Mouse (Mus musculus) ovary, adult 18-20 months (tissue): ENCODE measurements around the gene Aldh3b2.

Experiments used
- DNase-seq: peaks from one replicate; pipeline ENCODE4 v3.0.0; 2022; ENCODE audit warnings: low spot score, mixed read lengths

The Aldh3b2 gene

DNA sequence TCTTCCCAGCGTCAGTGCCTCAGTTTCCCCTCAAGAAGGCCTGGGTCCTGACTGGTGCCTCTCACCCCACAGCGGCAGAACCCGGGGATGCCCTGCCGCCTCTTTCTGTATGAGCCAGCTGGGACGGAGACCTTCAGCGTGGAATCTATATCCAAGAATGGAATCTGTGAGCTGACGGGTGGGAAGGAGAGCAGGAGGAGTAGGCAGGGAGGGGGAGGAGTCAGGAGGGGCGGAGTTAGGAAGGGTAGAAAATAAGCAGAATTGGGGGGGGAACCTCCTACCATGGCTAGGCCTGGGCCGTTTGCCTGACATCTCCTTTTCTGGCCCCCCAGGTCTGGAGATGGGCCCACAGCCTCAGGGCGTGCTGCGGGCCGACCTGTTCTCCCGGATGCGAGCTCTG is 15.9 kb downstream of the Aldh3b2 start:
- DNase-seq: no peak

DNA sequence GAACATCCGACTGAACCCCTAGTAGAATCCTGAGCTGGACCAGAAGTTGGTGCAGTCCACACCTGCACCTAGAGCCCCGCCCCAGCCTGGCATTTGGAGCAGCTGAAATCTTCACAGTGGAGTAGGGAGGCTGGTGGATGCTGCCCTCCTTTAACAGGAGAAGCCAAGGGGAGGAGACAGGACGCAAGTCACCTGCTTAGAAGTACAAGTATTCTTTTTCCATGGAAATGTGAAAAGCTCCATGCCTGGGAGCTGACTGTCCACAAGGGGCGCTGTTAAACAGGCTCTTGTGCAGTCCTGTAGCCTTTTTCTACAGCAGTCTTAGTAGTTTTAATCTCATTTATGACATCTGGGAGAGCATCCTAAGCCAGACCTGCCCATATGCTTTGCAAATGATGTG is 16.6 kb downstream of the Aldh3b2 start:
- DNase-seq: no peak

DNA sequence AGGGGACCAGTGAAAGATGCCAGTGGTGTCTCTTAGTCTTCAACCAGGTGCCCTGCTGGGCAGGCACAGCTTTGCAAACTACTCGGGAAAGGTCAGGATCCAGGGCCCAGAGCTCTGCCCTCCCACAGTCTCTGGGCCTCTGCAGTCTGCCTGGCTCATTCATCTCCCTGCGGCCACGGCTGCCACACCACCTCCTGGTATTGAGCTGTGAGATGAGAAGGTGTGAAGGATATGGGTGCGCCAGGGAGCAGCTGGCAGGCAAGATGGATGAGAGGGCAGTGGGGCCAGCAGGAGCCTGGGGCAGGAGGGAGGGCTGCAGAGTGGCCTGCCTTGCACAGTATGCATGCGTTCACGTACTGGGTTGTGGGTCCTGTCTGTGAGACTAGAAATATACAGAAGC is 18.7 kb downstream of the Aldh3b2 start:
- no peak for DNase-seq

DNA sequence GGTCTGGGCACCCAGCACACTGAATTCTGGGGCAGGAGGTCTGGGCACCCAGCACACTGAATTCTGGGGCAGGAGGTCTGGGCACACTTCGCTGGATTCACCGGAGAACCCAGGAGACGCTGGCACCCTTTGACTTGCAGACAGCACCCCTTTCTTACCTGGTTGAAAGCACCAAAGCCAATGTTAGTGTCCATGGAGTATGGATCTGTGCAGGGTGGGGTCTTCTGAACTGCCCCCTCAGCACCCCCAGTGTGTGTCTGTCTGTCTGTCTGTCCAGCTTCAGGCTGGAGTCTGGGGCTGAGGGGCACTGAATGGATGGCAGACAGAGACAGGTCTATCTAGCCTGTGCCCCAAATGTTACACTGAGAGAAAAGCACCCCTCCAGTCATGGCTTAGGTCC is 19.4 kb downstream of the Aldh3b2 start:
- no peak for DNase-seq

DNA sequence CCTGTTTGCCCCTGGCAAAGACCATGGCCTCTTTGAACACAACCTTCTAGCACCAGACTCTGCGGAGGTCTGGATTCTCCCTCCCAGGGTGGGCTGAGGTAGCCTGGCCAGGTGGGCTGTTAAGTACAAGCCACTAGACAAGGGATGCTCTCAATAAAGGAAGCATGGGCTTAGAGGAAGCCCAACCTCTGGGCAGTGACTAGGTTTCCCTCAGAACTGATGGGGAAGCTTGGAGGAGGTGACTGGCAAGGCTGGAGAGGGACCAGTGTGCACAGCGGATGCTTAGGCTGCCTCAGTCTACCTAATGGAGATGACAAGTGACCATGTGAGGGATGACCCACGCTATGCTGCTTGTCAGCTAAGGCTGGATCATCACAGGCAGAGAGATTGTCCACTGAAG is 19.8 kb downstream of the Aldh3b2 start:
- no peak for DNase-seq

DNA sequence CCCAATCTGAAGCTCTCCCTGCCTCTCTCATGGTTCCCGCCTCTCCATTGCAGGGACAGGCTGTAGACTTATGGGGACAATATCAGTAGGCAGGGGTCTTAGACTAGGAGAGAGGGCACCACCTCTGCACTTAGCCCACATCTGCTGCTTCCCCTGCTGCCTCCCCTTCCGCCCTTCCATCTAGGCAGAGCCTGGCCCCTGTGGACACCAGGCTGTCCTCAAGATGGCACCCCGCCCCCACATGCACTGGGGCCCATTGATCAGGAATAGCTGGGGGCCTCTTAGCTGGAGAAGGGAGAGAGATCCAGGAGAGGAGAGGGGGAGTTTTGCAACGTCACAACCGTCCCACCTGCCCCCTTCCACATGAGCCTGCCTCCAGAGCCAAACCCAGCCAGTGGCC is 20.3 kb downstream of the Aldh3b2 start, which contains the start of gene Tbx10:
Gene Tbx10 (plus strand): TSS at position 337 of the 400 bp plus-strand sequence.
- no peak for DNase-seq

DNA sequence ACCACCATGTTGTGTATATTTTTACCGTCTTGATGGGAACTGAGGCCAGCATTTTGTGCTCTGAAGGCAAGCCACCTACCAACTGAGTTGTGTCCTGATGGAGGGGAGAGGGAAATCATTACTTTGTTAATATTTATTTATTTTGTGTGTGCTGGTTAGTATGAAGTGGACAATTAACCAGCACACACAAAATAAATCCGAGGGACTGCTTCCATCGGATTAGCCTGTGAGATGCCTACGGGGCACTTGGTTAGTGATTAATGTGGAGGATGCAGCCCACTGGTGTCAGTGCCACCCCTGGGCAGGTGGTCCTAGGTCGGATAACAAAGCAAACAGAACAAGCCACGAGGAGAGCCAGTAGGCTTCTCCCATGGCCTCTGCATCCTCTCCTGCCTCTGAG is 22.8 kb downstream of the Aldh3b2 start:
- DNase-seq: no peak

DNA sequence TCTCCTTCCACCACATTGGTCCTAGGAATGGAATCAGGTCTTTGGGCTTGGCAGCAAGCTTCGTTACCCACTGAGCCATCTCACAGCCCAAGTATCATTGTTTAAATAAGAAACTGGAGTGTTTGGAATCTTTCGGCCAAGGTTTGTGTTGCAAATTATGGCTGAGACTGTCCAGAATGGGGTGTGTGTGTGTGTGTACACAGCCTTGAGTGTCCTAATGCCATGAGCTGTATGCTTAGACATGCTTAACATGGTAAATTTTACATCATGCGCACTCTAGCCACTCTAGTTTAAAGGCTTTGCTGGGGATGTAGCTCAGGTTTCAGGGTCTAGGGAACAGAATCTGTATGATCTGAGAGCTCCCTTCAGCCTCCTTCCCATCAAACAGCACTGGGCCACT is 23.4 kb downstream of the Aldh3b2 start:
- DNase-seq: no peak

DNA sequence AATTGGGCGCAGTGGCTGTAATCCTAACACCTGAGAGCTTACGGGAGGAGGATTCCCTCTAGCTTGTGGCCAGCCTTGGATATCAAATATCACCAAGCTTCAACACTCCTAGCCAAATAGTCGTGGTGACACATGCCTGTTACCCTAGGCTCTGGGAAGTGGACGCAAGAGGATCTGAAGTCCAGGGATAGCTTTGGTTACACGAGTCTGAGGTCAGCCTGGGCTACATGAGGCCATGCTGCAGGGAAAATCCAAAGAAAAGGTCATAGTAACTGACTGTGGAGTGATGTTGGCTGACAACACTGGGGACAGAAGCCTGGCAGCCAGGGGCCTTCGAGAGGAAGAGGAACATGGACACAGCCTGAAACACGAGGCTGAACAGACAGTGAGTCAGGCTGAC is 24.0 kb downstream of the Aldh3b2 start:
- DNase-seq: no peak

DNA sequence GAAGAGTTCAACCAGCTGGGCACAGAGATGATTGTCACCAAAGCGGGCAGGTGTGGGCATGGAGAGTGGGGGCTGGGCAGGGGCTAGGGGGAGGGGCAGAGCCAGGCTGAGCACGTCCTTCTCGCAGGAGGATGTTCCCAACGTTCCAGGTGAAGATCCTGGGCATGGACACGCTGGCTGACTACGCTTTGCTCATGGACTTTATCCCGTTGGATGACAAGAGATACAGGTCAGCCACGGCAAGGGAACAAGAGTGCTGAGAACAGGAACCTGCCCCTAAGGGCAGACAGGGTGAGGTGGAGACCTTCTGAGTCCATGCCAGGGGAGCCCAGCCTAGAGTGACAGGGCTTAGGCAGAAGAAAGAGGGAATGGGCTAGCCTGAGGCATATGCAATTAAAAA is 24.6 kb downstream of the Aldh3b2 start:
- no peak for DNase-seq

DNA sequence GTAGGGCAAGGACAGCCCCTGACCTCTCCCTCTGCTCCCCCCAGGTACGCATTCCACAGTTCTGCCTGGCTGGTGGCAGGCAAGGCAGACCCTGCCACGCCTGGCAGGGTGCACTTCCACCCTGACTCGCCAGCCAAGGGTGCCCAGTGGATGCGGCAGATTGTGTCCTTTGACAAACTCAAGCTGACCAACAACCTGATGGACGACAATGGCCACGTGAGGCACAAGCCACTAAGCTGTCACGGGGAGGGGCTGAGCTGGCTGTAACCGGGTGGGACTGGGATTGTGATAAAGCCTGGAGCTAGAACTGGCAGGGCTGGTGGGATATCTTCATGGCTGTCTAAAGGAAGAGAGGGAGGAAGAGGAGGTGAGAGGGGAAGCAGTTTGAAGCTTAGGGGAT is 25.1 kb downstream of the Aldh3b2 start:
- DNase-seq: no peak

DNA sequence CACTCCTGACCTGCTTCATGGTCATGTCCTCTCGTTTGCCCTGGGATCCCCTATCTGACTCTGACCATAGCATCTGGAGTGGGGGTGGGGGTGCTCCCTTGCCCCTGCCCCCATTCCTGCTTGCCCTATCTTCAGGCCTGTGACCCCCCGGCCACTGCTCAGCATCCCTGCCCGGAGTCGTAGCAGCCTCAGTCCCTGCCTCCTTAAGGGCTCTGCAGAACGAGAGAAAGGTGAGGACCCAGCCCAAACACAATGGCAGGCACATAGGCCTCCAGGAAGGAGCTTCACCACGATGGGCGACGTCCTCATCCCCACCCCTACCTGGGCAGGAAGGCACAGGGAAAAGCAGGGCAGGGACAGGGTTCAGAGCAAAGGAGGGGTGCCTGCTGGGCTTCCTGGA is 26.2 kb downstream of the Aldh3b2 start:
- no peak for DNase-seq

DNA sequence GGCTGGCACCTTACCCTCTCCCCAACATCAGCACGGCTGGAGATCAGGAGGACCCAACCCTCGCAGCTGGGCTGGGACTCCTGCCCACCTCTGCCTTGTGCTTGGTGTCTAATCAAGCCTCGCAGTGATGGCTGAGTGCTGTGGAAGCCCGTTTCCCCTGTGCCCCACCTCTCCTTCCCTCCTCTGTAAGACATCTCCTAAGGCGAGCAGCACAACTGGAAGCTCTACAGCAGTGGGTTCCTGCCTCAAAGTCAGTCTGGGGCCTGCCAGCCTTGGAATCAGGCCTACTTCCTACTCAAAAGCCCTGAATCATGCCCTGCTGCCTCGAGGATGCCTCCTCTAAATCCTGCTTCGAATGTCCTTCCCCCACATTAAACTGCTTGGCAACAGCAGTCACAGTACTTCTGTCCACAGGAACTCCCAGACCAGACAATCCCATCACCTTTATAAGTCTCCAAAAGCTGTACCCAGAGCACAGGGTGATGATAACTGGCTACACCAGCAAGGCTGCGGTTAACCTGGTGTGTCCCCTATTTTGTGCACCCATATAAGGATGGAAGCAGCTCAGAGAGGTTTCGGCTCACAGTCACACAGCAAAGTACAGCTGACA is 27.1 kb downstream of the Aldh3b2 start:
- no peak for DNase-seq

DNA sequence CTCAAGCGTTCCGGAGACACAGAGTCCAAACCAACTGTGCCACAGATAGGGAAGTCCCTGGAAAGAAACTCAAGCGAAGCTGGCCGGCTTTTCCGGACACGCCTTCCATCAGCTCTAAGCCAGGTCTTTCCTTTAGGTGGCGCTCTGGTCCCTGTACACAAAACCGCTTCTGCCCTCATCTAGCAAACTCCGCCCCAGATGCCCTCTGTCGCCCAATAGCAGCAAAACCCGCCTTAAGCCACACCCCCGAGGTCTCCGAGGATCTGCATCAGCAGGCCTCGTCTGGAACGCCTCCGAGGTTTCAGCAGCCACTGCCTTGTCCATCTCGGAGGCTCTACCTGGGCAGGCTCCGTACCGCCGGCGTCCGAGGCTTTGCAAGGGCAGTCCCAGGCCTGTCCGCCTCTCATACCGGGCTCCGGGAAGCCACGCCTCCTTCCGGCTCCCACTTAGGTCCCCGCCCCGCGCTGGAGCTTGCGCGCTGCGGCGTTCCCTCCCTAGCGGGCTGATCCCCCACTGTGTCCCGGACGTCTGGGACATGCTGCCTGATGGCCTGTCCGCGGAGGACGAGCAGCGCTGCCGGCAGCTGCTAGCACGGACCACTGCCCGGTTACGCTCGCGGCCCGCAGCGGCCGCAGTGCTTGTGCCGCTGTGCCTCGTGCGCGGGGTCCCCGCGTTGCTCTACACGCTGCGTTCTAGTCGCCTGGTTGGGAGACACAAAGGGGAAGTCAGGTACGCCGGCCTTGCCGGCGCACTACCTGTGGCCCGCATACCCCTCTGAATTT is 28.2 kb downstream of the Aldh3b2 start, which contains the start of the genes Nudt8 and Gm49405:
Gene Nudt8 (plus strand): TSS at position 462 of the 782 bp plus-strand sequence.
Gene Gm49405 (plus strand): TSS at position 508 of the 782 bp plus-strand sequence.
- DNase-seq: peak; percentile 94

DNA sequence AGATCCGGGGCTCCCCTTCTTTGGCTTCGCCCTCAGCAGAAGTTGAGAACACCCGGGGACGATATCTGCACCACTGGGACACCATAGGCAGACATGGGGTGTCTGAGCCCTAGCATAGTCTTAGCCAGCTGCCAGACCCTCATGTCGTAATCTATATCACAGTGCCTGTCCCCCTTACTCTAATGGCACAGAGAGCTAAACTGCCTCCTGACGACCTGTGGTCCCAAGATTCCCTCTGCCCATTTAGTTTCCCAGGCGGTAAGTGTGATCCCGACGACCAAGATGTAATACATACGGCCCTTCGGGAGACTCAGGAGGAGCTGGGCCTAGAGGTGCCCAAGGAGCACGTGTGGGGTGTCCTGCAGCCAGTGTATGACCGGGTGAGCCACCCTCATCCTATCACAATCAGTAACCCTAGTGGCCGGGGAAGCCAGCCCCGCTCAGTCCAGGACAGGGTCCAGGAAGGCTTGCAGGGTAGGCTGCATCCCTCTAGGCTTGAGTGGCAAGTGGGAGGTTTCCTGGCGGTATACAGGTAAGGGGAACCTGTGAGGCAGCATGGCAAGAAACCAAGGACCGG is 28.9 kb downstream of the Aldh3b2 start:
- no peak for DNase-seq

DNA sequence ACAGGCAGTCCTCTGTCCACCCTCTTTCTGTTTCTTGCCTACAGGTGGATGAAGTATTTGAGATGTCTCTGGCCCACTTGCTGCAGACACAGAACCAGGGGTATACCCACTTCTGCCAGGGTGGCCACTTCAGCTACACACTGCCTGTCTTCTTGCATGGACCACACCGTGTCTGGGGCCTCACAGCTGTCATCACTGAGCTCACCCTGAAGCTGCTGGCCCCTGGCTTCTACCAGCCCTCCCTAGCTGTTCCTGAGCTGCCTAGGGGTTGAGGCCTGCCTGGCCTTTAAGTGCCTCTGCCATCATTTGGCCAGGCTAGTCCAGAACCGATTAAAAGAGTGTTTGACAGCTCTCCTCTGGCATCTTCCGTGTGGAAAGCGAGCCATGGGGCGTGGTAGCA is 29.6 kb downstream of the Aldh3b2 start:
- DNase-seq: no peak

DNA sequence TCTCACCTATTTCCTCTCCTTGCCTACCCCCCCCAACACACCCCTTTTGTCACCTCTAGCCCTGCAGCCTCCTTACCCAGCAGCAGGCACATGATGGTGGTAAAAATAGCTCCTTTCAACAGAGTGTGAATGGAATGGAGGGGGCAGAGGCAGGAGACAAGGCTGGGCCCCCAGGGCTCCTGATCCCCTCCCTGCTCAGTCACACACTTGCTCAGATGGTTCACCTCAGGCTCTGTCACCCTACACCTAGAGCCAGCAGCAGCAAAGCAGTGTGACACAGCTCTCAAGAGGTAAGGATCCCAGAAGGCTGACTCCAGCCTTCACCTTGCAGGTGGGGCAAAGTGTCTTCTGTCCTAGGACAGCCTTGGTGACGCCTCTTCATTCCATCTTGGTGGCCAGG is 31.0 kb downstream of the Aldh3b2 start, which contains the start of gene Doc2g:
Gene Doc2g (plus strand): TSS at position 202 of the 400 bp plus-strand sequence.
- no peak for DNase-seq

DNA sequence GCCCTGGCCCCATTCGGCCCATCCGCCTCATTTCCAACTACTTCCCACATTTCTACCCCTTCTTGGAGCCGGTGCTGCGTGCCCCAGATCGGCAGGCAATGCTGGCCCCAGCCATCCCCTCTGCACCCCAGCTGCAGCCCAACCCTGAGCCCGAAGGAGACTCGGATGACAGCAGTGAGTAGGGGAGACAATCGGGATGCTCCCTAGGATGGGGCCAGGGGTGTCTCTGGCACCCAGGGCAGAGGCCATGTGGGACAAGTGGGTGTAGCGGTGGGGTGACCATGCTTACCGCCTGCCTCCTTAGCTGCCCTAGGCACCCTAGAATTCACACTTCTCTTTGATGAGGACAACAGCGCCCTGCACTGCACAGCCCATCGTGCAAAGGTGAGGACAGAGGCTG is 31.5 kb downstream of the Aldh3b2 start:
- DNase-seq: no peak

DNA sequence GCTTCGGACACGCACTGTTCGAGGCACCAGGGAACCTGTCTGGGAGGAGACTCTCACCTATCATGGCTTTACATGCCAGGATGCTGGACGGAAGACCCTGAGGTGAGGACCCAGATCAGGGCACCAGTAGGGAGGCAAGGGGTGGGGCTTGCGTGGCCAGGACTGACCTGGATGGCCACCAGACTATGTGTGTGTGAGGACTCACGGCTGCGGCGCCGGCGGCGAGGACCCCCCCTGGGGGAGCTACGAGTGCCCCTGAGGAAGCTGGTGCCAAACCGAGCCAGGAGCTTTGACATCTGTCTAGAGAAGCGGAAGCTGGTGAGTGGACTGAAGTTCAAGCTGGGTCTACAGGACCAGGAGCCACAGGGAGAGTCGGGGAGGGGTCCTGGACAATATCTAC is 32.2 kb downstream of the Aldh3b2 start:
- no peak for DNase-seq

DNA sequence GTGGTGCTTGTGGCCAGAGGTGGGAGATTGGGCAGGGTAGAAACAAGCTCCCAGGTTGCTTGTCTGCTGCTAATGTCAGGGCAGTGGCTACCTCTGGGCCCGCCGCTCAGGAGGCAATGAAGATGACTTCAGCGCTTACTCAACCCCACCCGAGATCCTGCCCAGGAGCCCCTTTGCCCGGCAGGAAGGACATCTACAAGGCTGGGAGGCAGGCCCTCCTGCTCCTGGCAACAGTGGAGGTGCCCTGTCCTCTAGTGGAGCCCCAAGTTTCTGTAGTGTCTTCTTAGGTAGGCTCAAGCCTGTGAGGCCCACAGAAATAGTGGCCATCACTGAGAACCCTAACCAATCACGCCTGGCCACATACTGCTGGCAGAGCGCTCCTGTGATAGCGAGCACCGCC is 33.0 kb downstream of the Aldh3b2 start:
- no peak for DNase-seq

DNA sequence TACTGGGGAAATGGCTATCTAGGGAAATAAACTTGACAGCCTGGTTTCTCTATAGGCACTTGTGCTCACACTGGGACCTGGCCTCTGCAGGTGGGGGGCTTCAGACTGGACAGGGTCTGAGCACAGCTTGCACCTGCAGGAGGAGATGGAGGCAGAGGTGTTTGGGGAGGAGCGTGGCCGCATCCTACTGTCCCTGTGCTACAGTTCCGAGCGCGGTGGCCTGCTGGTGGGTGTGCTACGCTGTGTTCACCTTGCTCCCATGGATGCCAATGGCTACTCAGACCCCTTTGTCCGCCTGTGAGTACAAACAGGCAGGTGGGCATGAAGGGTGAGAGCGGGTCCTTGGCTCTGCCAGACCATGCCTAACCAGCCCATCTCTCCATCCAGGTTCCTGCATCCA is 33.8 kb downstream of the Aldh3b2 start:
- no peak for DNase-seq

DNA sequence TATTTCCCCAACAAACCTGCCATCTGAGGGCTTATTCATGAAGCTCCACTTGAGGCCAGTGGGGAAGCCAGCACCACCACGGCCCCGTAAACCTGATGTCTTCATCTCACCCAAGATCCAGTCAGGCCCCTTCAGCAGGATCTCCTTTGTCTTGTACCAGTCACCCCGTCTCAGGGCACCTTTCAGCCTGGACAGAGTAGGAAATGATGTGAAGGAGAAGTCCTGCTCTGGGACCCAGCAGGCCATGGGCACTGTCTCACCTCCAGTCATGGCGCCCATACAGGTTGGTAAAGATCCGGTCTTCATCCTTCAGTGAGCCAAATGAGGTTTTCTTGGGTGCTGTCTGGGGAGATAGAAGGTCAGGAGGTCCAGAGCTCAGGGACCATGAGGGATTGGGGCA is 39.0 kb downstream of the Aldh3b2 start:
- DNase-seq: no peak

DNA sequence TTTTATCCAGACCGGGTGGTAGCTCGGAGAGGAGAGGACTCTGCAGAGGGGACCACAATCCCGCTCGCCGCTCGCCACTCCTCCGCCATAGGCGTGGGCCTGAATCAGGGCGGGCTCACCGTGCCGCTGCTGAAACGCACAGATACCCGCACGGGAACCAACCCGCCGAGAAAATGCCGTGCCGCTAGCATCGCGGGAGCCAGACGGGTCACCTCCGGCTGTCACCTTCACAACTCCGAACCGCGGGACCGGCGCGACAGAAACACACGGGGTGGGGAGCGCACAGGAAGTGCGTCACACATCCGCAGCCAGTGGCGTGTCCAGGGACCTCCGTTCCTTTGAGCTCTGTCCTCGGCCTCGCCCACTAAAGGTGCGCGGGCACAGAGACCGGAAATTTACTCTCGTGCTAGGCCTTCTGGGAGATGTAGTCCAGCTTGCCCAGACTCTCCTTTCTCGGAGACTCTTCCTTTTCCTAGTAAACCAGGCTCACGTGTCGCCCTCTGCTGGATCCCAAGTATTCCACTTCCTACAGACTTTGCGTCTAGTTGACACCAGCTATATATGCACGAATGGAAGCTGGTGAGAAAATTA is 40.4 kb downstream of the Aldh3b2 start, which contains the start of gene Ndufv1:
Gene Ndufv1 (minus strand): TSS at position 375 of the 591 bp plus-strand sequence.
- peak; percentile 98 for DNase-seq
